Mouse (Mus musculus) spleen, adult 18-20 months (tissue): Measurements from ENCODE around the gene Sec14l2.
"Not testable (repeated sequence)": the region's sequence is repeated elsewhere in the genome, so short reads cannot be mapped to it uniquely, and the experiment has no call there.

ENCODE experiments used
- DNase-seq, 2 experiments: peaks; one replicate each; pipeline ENCODE4 v3.0.0; 2022; ENCODE audit warnings: mixed read lengths in 2 of 2

The Sec14l2 gene

DNA sequence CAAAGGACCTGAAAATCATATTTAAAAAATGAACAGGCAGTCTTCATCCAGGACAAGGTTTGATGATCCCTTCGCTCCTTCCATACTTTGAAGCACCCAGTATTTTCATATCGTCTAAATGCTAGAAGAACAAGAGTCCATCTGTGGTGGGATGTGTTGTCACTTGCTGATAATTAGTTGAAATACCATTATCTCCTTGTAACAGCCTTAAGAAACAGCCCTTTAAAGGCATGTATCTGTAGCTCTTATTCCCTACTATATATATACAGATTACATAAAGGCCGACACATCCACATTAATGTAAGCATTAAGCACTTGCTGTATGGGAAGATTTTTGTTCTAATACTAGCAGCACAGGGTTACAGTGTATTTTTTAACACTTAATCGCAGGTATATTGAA is 5.2 kb upstream of the Sec14l2 start:
- DNase-seq: not testable (repeated sequence)

- DNase-seq: no peak
These were observed 3.8 kb upstream of the Sec14l2 start for GRCm38 (mm10) chr11:4127059-4127458.

- peak in 1 of 2 experiments; percentile 22 for DNase-seq
These were observed 707 bp upstream of the Sec14l2 start for GRCm38 (mm10) chr11:4123922-4124321.

GRCm38 (mm10) chr11:4122226-4122625 is 989 bp downstream of the Sec14l2 start:
- DNase-seq: no peak

- no peak for DNase-seq
These were observed 1.5 kb downstream of the Sec14l2 start for GRCm38 (mm10) chr11:4121691-4122090.

DNA sequence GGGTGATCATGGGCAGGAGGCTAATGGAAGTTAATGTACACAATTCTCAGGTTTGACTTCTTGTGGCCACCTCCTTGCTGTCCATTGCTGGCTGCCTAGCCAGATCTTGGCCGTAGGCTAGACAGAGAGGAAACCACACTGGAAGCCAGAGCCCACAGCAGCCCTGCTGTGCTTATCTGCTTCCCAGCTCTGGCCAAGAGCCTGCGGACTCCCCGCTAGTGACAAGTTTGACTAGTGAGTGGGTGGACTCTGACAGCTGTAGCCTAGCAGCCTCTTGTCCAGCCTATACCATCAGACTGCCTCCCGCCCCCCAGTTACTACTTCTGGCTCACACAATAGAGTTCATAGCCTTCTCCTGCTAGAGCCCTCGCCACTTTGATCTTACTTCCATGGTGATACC is 3.6 kb downstream of the Sec14l2 start:
- DNase-seq: no peak

GRCm38 (mm10) chr11:4118081-4118921 is 4.9 kb downstream of the Sec14l2 start:
- DNase-seq: peak in 1 of 2 experiments; percentile 26

DNA sequence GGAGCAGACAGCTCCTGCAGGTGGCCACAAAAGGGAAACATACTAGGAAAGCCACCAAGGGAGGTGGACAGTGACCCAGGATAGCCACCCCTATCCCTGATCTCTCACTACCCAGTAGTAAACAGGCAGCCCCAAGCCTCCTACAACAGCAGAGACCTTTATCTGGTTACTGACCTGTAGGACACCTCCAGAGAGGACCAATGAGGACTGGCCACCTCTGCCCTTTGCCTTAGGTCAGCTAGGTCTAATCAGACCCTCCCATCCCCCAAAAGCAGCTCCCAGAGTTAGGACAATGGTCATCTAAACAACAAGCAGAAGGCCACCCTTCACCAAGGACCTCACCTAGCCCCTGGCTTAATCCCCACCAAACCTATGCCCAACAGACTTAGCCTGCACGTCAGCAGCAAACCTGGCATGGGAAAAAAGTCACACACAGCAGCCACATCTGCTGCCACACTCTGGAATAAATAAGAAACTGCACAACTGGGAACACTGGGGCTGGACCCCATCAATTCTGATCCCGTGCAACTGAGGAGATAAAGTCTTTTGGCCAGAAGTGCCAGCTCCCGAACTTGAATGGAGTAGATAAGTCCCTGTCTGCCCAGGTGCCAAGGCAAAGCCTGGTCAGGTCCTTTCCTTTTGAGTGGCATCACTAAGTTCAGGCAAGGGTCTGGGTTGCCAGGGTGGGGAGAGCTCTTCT is 5.7 kb downstream of the Sec14l2 start:
- DNase-seq: no peak

DNA sequence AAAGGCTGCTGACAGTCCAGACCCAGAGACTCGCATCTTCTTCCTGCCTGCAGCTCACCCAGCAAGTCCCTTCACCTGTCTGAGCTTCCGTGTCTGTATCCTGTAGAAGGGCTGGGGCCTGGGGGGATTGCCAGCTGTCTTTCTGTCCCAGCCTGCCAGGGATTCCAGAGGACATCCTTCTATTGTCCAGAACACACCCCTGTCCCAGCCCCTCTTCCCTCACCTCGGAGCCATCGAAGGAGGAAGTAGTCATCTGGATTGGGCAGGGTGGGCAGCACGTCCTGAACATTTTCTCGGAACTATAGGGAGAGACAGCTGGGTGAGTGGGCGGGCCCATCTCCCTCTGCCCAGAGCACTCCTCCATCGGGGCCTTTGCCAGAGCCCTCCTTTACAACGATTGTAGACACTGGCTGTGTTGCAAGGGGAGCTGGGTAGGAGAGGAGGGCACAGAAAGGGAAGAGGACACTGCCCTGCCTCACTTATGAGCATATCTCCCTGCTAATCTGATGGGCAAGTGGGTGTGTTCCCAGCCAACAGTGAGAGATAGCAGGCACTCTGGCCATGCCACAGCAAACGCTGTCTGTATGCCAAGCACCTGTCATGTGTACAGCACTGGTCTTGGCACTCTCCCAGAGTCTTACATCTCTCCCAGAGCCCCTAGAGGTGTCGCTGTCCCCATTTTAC is 6.6 kb downstream of the Sec14l2 start:
- DNase-seq: no peak

DNA sequence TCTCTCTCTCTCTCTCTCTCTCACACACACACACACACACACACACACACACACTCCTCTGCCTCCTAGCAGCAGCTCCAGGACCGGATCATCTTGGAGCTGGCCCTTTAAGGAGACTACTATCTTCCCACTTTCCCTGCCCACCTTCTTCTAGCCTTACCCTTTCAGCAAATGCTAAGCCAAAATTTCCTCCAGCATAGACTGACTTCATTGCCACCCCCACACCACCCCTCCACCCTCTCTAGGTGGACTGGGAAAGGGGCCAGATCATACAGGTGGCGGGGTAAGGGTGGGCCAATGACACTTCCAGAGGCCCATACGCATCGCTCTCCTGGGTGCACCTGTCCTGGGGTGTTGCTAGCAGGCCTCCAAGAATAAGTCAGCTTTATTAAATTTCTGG is 7.8 kb downstream of the Sec14l2 start:
- DNase-seq: no peak

DNA sequence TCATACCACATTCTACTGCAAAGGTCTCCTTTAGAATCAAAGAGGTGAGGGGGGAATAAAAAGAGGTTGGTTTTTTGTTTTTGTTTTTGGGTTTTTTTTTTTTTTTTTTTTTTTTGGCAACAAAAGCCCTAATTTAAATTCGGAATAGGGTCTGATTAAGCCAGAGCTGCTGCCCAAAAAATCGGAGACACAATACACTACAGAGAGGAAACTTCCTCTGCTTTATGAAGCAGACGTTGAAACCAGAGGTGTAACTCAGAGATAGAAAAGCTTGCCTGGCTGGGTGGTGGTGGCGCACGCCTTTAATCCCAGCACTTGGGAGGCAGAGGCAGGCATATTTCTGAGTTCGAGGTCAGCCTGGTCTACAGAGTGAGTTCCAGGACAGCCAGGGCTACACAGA is 8.7 kb downstream of the Sec14l2 start:
- not testable (repeated sequence) for DNase-seq

DNA sequence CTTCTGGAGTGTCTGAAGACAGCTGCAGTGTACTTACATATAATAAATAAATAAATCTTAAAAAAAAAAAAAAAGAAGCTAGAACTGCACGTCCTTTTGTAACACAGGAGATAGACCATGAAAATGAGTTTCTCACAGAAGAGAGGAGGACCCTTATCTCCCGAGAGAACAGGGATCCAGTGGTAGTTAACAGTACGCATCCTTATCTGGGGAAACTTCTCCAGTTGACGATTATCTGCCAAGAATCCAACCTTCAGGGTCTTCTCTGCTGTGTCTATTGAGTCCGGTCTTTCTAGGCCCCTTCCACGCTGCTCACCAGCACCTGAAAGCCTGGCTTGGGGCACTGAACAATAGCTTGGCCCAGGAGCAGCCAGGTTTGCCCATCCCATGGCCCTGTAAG is 9.2 kb downstream of the Sec14l2 start:
- no peak for DNase-seq

- no peak for DNase-seq
These were observed 9.7 kb downstream of the Sec14l2 start for GRCm38 (mm10) chr11:4113496-4113895.

GRCm38 (mm10) chr11:4112861-4113260 is 10.4 kb downstream of the Sec14l2 start:
- no peak for DNase-seq

DNA sequence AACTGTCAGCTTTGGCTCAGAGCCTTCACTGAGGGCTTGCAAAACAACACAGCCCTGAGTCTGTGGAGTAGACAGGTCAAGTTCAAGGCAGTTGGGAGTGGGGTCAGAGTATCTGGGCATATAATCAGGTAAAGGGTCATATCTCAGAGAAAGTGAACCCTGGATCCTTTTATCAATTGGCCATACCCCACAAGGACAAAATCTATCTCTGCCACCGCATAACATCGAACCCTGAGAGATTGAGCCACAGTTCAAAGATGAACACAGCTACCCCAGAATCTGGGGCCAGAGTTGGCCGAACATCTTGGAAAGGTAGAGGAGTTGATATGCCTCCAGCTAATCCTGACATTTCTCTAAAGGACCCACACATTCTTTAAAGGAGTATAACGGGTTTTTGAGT is 11.2 kb downstream of the Sec14l2 start:
- DNase-seq: no peak

- no peak for DNase-seq
These were observed 14.5 kb downstream of the Sec14l2 start for GRCm38 (mm10) chr11:4108691-4109090.

DNA sequence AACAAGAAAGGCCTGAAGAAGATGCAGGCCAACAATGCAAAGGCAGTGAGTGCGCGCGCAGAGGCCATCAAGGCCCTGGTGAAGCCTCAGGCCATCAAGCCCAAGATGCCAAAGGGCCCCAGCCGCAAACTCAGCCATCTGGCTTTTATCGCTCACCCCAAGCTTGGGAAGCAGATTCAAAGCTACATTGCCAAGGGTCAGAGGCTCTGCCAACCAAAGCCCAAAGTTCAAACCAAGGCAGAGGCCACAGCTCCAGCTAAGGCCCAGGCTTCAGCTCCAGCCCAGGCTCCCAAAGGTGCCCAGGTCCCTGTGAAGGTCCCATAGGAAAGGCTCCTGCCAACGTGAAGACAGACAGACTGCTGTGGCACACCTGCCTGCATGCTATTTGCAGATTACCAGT is 15.3 kb downstream of the Sec14l2 start:
- not testable (repeated sequence) for DNase-seq

DNA sequence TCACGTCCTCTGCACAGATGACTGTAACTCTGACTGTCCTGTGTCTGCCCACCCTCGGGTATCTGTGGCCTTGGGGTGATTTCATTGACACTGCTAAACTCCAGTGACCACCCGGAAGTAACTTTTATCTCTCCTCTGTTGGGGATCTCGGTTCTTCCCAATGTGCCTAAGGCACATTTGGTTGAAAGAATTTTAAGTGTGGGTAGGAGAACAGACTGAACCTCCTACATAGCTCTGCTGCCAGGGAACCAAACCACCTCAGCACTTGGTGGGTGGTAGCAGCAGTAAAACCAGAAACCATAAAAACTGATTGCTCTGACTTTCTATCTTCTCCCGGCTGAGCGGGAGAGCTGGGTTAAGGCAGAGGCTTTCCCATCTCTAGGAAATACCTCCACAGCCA is 17.8 kb downstream of the Sec14l2 start:
- no peak for DNase-seq

DNA sequence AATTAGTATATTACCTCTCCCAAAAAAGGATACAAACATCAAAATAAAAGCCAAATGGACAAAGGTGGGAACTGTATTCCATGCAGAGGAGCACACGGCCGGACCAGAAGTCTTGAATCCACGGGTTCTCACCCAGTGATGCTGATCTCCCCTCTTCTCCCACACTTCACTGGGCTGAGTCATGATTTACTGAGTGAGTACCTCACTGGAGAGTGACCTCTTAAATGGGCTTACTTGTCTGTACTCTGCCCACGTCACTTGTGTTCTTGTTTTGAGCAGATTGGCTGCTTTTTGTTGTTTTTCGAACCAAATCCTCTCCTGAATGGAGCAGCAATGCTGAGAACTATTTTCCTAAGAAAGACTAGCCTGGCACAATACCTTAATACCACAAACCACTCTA is 18.2 kb downstream of the Sec14l2 start:
- DNase-seq: no peak

DNA sequence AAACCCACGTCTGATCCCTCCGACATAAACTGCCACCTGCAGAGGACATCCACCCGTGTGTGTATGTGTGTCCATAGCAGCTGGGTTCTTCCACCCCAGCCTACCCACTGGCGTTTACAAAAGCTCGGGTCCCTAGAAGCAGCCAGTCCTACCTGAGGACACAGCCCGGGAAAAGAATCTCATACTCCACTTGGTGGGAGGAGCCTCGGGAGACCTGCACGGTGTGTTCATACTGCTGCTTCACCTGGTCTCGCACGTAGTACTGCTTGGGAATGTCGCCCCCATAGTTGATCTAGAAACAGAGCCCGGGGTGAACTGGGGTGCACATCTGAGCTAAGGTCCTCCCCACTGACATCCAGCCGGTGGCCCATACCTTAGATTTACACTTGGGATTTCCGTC is 19.7 kb downstream of the Sec14l2 start:
- no peak for DNase-seq

DNA sequence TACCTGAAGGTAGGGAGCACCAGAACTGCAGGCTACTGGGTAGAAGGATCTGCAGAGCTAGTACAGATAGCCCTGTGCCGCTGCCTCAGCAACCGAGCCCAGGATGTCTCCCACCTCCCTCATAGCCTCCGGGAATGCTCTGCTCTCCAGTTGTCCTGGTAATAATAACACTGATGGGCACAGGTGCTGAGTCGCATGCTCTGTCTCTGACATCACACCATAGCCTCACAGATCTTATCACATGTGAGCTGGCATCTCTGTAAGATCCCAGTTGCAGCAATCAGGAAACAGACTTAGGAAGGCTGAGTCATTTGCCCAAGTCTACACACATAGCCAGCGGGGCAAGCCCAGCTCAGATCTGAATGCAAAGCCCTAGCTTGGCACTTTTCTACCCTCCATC is 21.4 kb downstream of the Sec14l2 start:
- DNase-seq: no peak

DNA sequence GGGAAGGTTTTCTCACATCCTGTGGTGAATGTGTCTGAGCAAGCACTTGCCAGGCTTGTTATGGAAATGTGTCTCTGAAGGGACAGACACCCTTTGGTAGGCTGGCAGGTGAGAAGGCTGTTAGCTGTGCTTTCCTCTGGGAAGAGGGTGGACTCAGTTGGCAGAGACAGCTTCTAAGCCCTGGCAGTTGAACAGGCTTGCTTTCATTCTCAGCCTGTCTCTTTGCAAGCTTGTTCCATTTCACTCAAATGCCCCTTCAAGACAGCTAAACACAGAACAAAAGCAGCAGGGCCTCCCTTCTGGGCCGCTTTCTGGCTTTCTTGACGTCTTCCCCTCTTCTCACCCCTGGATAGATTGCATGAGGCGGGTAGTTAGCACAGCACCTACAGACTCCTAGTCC is 23.8 kb downstream of the Sec14l2 start:
- DNase-seq: no peak

- DNase-seq: no peak
These were observed 24.4 kb downstream of the Sec14l2 start for GRCm38 (mm10) chr11:4098816-4099215.

GRCm38 (mm10) chr11:4098120-4098519 is 25.1 kb downstream of the Sec14l2 start:
- peak in 1 of 2 experiments; percentile 16 for DNase-seq
